Comparison of ENCODE assay signal across 1 mouse cellular context in the genomic region with DNA sequence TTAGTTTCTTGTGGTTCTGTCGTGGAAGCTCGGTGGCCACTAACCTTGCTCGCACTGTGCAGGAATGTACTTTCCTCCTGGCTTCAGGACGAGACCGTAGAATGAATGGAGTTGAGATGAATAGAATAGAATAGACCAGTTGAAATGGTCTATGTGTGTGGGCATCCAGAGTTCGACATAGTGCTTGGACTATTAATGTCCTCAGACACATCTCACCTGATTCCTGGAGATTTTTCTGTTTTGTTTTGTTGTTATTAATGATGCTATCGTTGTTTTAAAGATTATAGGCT.
TF ChIP-seq lines count a peak whose summit lies in the region.

No protein-coding gene starts in this region.

TF ChIP-seq in CH12.LX, 34 proteins besides CTCF, POLR2A, EP300 and RAD21 (continued from another document):
- no peak for TF ChIP-seq BHLHE40 (IDR thresholded peaks at IDR 0.05; ENCODE audit: low read depth, low read length)
- no peak for TF ChIP-seq NELFE (IDR thresholded peaks at IDR 0.05; ENCODE audit: low read depth, low read length)
- TF ChIP-seq ELF1 (IDR thresholded peaks at IDR 0.05; ENCODE audit: low read depth, low read length), result no peak
- TF ChIP-seq E2F4 (IDR thresholded peaks at IDR 0.05; ENCODE audit: insufficient replicate concordance, low read depth, low read length), result no peak
- no peak for TF ChIP-seq TCF12 (IDR thresholded peaks at IDR 0.05; ENCODE audit: low read depth, low read length)
- TF ChIP-seq MAX (IDR thresholded peaks at IDR 0.05; ENCODE audit: low read length), result no peak
- no peak for TF ChIP-seq MAZ (IDR thresholded peaks at IDR 0.05; ENCODE audit: low read depth, low read length)
- no peak for TF ChIP-seq ZNF384 (IDR thresholded peaks at IDR 0.05; ENCODE audit: low read depth, low read length)
- no peak for TF ChIP-seq JUN (IDR thresholded peaks at IDR 0.05; ENCODE audit: insufficient read depth, low read depth, low read length)
- TF ChIP-seq MYC (IDR thresholded peaks at IDR 0.05; ENCODE audit: low read depth, low read length), result no peak
- no peak for TF ChIP-seq IRF4 (IDR thresholded peaks at IDR 0.05; ENCODE audit: low read depth, low read length)
- no peak for TF ChIP-seq USF1 (IDR thresholded peaks at IDR 0.05; ENCODE audit: low read depth, low read length)
- no peak for TF ChIP-seq PAX5 (IDR thresholded peaks at IDR 0.05; ENCODE audit: low read length)
- no peak for TF ChIP-seq ZMIZ1 (IDR thresholded peaks at IDR 0.05; ENCODE audit: low read depth, low read length)
